Mouse (Mus musculus) neural tube, embryonic 11.5 days (tissue): ENCODE measurements around the gene Lama4. TPM values are rescaled to one million over a fixed set of nuclear protein-coding genes. Genes with fewer than 3 reads are reported as not detected.

Experiments used
- ATAC-seq: fragments of 200-750 bp; cut with Nextera tagmentation; 2 replicates; pipeline ENCODE4 v1.8.0; 2017; ENCODE audit warnings: moderate number of reproducible peaks, mild to moderate bottlenecking, moderate TSS enrichment, moderate library complexity; ENCODE audit not compliant: insufficient read depth, low FRiP score, low TSS enrichment
- DNase-seq: peaks from one replicate; pipeline ENCODE4 v3.0.0-alpha.2; 2015; ENCODE audit warnings: low spot score
- H3K27ac ChIP-seq: fragments of 300-500 bp; sonication (generic); 2 replicates; pipeline ENCODE4 v1.5.1; 2014; ENCODE audit warnings: low read depth, mild to moderate bottlenecking, low read length
- H3K27me3 ChIP-seq: fragments of 300-500 bp; sonication (generic); 2 replicates; pipeline ENCODE4 v1.6.1; 2014; ENCODE audit warnings: mild to moderate bottlenecking, low read length, mixed read lengths; ENCODE audit not compliant: control insufficient read depth, insufficient read depth
- H3K36me3 ChIP-seq: fragments of 300-500 bp; sonication (generic); 2 replicates; pipeline ENCODE4 v1.6.1; 2014; ENCODE audit warnings: mild to moderate bottlenecking, low read length, moderate library complexity, mixed read lengths; ENCODE audit not compliant: control insufficient read depth, insufficient read depth
- H3K4me1 ChIP-seq: fragments of 300-500 bp; sonication (generic); 2 replicates; pipeline ENCODE4 v1.6.1; 2014; ENCODE audit warnings: low read length, mixed read lengths; ENCODE audit not compliant: control insufficient read depth, insufficient read depth
- H3K4me2 ChIP-seq: fragments of 300-500 bp; sonication (generic); 2 replicates; pipeline ENCODE4 v1.6.1; 2014; ENCODE audit warnings: low read depth, mild to moderate bottlenecking, moderate library complexity
- H3K4me3 ChIP-seq: fragments of 300-500 bp; sonication (generic); 2 replicates; pipeline ENCODE4 v1.5.1; 2014; ENCODE audit warnings: low read depth, low read length
- H3K9ac ChIP-seq: fragments of 300-500 bp; sonication (generic); 2 replicates; pipeline ENCODE4 v1.6.1; 2014; ENCODE audit warnings: mild to moderate bottlenecking, low read length
- H3K9me3 ChIP-seq: fragments of 300-500 bp; sonication (generic); 2 replicates; pipeline ENCODE4 v1.6.1; 2016; ENCODE audit warnings: low read length; ENCODE audit not compliant: control insufficient read depth
- WGBS: fragments of 180-500 bp; shearing (Covaris S2); extraction: QIAGEN DNeasy Blood & Tissue Kit; methylation state at CpG from one replicate; pipeline ENCODE4 v1.1.7; 2014; 5-methylcytosine and 5-hydroxymethylcytosine counted together
- polyA plus RNA-seq: library from polyadenylated mRNA; unstranded; fragments of >200 nt; fragmentation: Nextera tagmentation; extraction: Ambion mirVana; gene quantifications from 2 replicates; pipeline ENCODE4 v1.2.1, GENCODE M21; 2014

The Lama4 gene
- polyA plus RNA-seq, 1 experiment from 2014 or later: 27.5 TPM

DNA sequence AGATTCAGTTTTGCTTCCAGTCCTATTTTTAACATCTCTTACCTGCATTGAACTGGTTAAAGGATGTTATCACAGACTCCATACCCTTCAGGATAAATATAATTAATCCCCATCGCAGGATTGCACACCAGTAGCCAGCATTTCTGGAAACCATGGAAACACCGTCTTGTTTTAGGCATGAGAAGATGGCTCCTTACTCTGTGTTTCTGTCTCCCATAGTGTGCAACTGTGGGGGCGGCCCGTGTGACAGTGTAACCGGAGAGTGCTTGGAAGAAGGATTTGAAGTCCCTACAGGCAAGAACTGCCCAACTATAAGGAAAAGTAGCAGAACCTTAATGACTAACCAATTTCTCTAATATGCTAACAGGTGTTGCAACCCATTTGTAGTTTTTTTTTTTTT is 63.1 kb downstream of the Lama4 start:
- ATAC-seq (no peak), DNase-seq (no peak)
- Histone ChIP-seq H3K27ac (no peak overlapping the region), H3K9ac (no peak overlapping the region), H3K9me3 (no peaks in the 10 kb centered on the region), H3K27me3 (no peaks in the 10 kb centered on the region), H3K4me2 (no peak overlapping the region), H3K36me3 (no peaks in the 10 kb centered on the region), H3K4me1 (no peaks in the 10 kb centered on the region), H3K4me3 (no peak overlapping the region)
- 80% methylated on average over 5 of the region's 5 CpGs for WGBS

GRCm38 (mm10) chr10:39029297-39030147 is 64.2 kb downstream of the Lama4 start:
- Histone ChIP-seq H3K27ac (no peak overlapping the region), H3K4me3 (no peak overlapping the region), H3K4me1 (no peaks in the 10 kb centered on the region), H3K27me3 (no peaks in the 10 kb centered on the region), H3K4me2 (no peak overlapping the region), H3K9ac (no peak overlapping the region), H3K36me3 (no peaks in the 10 kb centered on the region), H3K9me3 (no peaks in the 10 kb centered on the region)
- DNase-seq (no peak), ATAC-seq (no peak)
- 79% methylated on average over 6 of the region's 6 CpGs for WGBS

DNA sequence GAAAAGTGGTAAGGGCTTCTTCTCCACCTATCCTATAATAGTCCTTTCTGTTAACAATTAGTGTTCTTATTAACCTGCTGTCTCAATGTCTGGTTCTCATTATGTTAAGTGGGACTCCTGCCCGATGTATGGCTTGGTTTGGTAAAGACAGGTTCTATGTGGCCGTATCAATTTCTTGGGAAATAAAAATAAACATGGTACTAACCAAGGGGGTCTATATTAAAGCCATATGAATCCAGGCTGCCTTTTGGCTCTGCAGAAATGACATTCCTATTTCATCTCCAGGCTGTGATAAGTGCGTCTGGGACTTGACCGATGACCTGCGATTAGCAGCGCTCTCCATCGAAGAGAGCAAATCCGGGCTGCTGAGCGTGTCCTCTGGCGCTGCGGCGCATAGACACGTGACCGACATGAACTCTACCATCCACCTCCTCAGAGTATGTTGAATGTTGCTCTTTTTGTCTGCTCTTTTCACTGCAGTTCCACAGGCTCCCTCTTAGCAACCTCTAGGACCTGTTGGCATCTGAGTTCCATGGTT is 64.9 kb downstream of the Lama4 start:
- Histone ChIP-seq H3K27me3 (no peaks in the 10 kb centered on the region), H3K36me3 (no peaks in the 10 kb centered on the region), H3K4me1 (no peaks in the 10 kb centered on the region), H3K9me3 (no peaks in the 10 kb centered on the region), H3K9ac (no peak overlapping the region), H3K4me3 (no peak overlapping the region), H3K4me2 (no peak overlapping the region), H3K27ac (no peak overlapping the region)
- ATAC-seq: no peak
- DNase-seq: no peak
- 81% methylated on average over 14 of the region's 14 CpGs for WGBS

DNA sequence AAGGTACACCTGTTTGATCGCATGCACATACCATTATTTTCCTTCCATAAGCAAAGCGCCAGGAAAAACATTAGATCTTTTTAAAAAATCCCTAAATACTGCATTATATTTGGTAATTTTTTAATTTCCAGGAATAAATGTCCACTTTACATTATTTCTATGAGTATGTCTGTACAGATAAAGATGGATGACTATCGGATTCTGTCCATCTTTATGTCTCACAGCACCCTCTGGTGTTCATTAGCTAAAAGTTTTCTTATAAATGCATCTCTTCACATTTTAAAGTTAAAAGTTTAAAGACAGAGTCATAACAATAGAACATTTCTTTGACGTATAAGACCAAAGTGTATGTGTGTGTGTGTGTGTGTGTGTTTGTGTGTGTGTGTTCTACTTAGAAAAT is 74.2 kb downstream of the Lama4 start:
- no peaks in the 10 kb centered on the region for H3K9me3 ChIP-seq
- H3K9ac ChIP-seq: no peak overlapping the region
- no peak for DNase-seq

GRCm38 (mm10) chr10:39040026-39040425 is 74.7 kb downstream of the Lama4 start:
- H3K4me2 ChIP-seq: no peak overlapping the region
- H3K36me3 ChIP-seq: no peaks in the 10 kb centered on the region
- WGBS: 82% methylated on average over 5 of the region's 5 CpGs
- DNase-seq (no peak), ATAC-seq (no peak)
- no peaks in the 10 kb centered on the region for H3K27me3 ChIP-seq
- H3K4me3 ChIP-seq: no peak overlapping the region
- no peaks in the 10 kb centered on the region for H3K4me1 ChIP-seq
- no peaks in the 10 kb centered on the region for H3K9me3 ChIP-seq
- H3K27ac ChIP-seq: no peak overlapping the region
- no peak overlapping the region for H3K9ac ChIP-seq

More for the DNA sequence above, 74.2 kb downstream of the Lama4 start:
- WGBS: 72% methylated on average over 4 of the region's 4 CpGs
- H3K36me3 ChIP-seq: no peaks in the 10 kb centered on the region
- ATAC-seq: no peak
- no peak overlapping the region for H3K27ac ChIP-seq
- H3K4me1 ChIP-seq: no peaks in the 10 kb centered on the region
- no peak overlapping the region for H3K4me2 ChIP-seq
- no peak overlapping the region for H3K4me3 ChIP-seq
- no peaks in the 10 kb centered on the region for H3K27me3 ChIP-seq

- Histone ChIP-seq H3K4me3 (no peak overlapping the region), H3K4me1 (no peaks in the 10 kb centered on the region), H3K27ac (no peak overlapping the region), H3K4me2 (no peak overlapping the region), H3K9me3 (no peaks in the 10 kb centered on the region), H3K27me3 (no peaks in the 10 kb centered on the region), H3K36me3 (no peaks in the 10 kb centered on the region), H3K9ac (no peak overlapping the region)
- WGBS: 47% methylated on average over 3 of the region's 3 CpGs
- ATAC-seq (no peak), DNase-seq (no peak)
Observed at GRCm38 (mm10) chr10:39044476-39044995, 79.2 kb downstream of the Lama4 start.

- no peaks in the 10 kb centered on the region for H3K9me3 ChIP-seq
- H3K27me3 ChIP-seq: no peaks in the 10 kb centered on the region
- H3K9ac ChIP-seq: no peak overlapping the region
- H3K4me1 ChIP-seq: no peaks in the 10 kb centered on the region
- no peak overlapping the region for H3K4me3 ChIP-seq
- H3K27ac ChIP-seq: no peak overlapping the region
- ATAC-seq: no peak
- DNase-seq: no peak
- WGBS: 84% methylated on average over 1 of the region's 1 CpGs
- H3K4me2 ChIP-seq: no peak overlapping the region
- no peaks in the 10 kb centered on the region for H3K36me3 ChIP-seq
Observed at GRCm38 (mm10) chr10:39045111-39045510, 79.8 kb downstream of the Lama4 start.

GRCm38 (mm10) chr10:39047775-39048174 is 82.5 kb downstream of the Lama4 start:
- H3K9me3 ChIP-seq: no peaks in the 10 kb centered on the region
- H3K4me3 ChIP-seq: no peak overlapping the region
- no peaks in the 10 kb centered on the region for H3K27me3 ChIP-seq
- H3K27ac ChIP-seq: no peak overlapping the region
- no peaks in the 10 kb centered on the region for H3K36me3 ChIP-seq
- DNase-seq (no peak), ATAC-seq (no peak)
- H3K4me1 ChIP-seq: no peaks in the 10 kb centered on the region
- 71% methylated on average over 10 of the region's 10 CpGs for WGBS
- no peak overlapping the region for H3K4me2 ChIP-seq
- H3K9ac ChIP-seq: no peak overlapping the region
